7 mouse cellular contexts compared by ENCODE assay signal in genomic region chr9:55544861-55545555, GRCm38 (mm10). TPM values are rescaled to one million over a fixed set of nuclear protein-coding genes. Genes with fewer than 3 reads are reported as not detected.
DNase-seq lines count a peak whose midpoint lies in the region; ATAC-seq and TF ChIP-seq lines count a peak whose summit lies in the region.

No protein-coding gene starts in this region.

- no peaks in the 10 kb centered on the region for H3K9me3 ChIP-seq in hindbrain, embryonic 13.5 days
- peaks cover 6% of the 10 kb centered on the region for H3K9me3 ChIP-seq in liver, embryonic 15.5 days (replicated peaks)

- TF ChIP-seq CTCF in lung, adult 2 months (IDR thresholded peaks at IDR 0.05; ENCODE audit: insufficient read depth, low read length): no peak

- H3K4me3 ChIP-seq in lung, adult 2 months (replicated peaks; ENCODE audit: extremely low read depth, low read depth, low read length): no peak overlapping the region
- peak overlapping the region; percentile 28 for H3K4me3 ChIP-seq in hindbrain, embryonic 13.5 days
- H3K4me3 ChIP-seq in liver, embryonic 15.5 days (replicated peaks): 0 out of 2 replicates have a peak overlapping the region, but pooled peaks have one; percentile 38

- H3K4me2 ChIP-seq in hindbrain, embryonic 13.5 days: peak overlapping the region; percentile 27; the same call in 1 of the 2 replicates
- H3K4me2 ChIP-seq in liver, embryonic 15.5 days: peak overlapping the region; percentile 19

- H3K27me3 ChIP-seq in hindbrain, embryonic 13.5 days: peaks cover 99% of the 10 kb centered on the region
- H3K27me3 ChIP-seq in liver, embryonic 15.5 days: peaks cover 100% of the 10 kb centered on the region

- 8% methylated on average over 30 of the region's 30 CpGs for WGBS in lung, adult 2 months
- 2% methylated on average over 30 of the region's 30 CpGs for WGBS in hindbrain, embryonic 13.5 days
- WGBS in liver, embryonic 15.5 days (ENCODE audit: insufficient replicate concordance): 4% methylated on average over 30 of the region's 30 CpGs

- H3K9ac ChIP-seq in hindbrain, embryonic 13.5 days: no peak overlapping the region; the same call in 1 of the 2 replicates
- no peak overlapping the region for H3K9ac ChIP-seq in liver, embryonic 15.5 days

- DNase-seq in lung, adult 2 months: peak; percentile 60
- no peak for DNase-seq in lung, adult 18-20 months
- DNase-seq in ZHBTc4 (ENCODE audit: low read depth, low spot score): peak; percentile 65
- peak; percentile 65 for DNase-seq in embryo, embryonic 11 days
- peak; percentile 20 for DNase-seq in testis, postnatal 14 days (ENCODE audit: low spot score)

- no peaks in the 10 kb centered on the region for H3K36me3 ChIP-seq in hindbrain, embryonic 13.5 days
- no peaks in the 10 kb centered on the region for H3K36me3 ChIP-seq in liver, embryonic 15.5 days (replicated peaks)

- H3K4me1 ChIP-seq in lung, adult 2 months (ENCODE audit: control insufficient read depth, insufficient read depth, low read length): peaks cover 26% of the 10 kb centered on the region
- peaks cover 49% of the 10 kb centered on the region for H3K4me1 ChIP-seq in hindbrain, embryonic 13.5 days (replicated peaks)
- H3K4me1 ChIP-seq in liver, embryonic 15.5 days (replicated peaks): peaks cover 44% of the 10 kb centered on the region

- ATAC-seq in hindbrain, embryonic 13.5 days (ENCODE audit: low FRiP score): no peak
- ATAC-seq in liver, embryonic 15.5 days (ENCODE audit: insufficient read depth): no peak

- no peak for TF ChIP-seq POLR2A in lung, adult 2 months (IDR thresholded peaks at IDR 0.05; ENCODE audit: borderline replicate concordance, extremely low read depth, low read depth, low read length)

- no peak overlapping the region for H3K27ac ChIP-seq in hindbrain, embryonic 13.5 days
- H3K27ac ChIP-seq in liver, embryonic 15.5 days (replicated peaks): no peak overlapping the region

RNA-seq across cellular contexts. Expression of gene Isl2, which starts 6.5 kb away (rescaled TPM):
- 0.22 TPM in 1 of 2 replicates, not detected in the other for polyA plus RNA-seq in lung, adult 2 months (2012; rRNA removed)
- polyA plus RNA-seq in hindbrain, embryonic 13.5 days (2015; fragmentation: Nextera tagmentation; extraction: Ambion mirVana): 11.3 and 12.2 TPM in 2 replicates
- 0.16 TPM in 1 of 2 replicates, not detected in the other for polyA plus RNA-seq in liver, embryonic 15.5 days (2015; fragmentation: Nextera tagmentation; extraction: Ambion mirVana)

RNA-seq across cellular contexts. Expression of gene Etfa, which starts 33.0 kb away (rescaled TPM):
- 33.7 and 40.6 TPM in 2 replicates for polyA plus RNA-seq in lung, adult 2 months (2012; rRNA removed)
- polyA plus RNA-seq in hindbrain, embryonic 13.5 days (2015; fragmentation: Nextera tagmentation; extraction: Ambion mirVana): 95.5 and 104 TPM in 2 replicates
- polyA plus RNA-seq in liver, embryonic 15.5 days (2015; fragmentation: Nextera tagmentation; extraction: Ambion mirVana): 201 and 204 TPM in 2 replicates

Comparison
In these comparisons a context has a peak if more than half of its experiments do, and no peak if none do; other contexts are left out.
1. DNase-seq: peak in lung, adult 2 months (single experiment), ZHBTc4 (single experiment), embryo, embryonic 11 days (single experiment) and testis, postnatal 14 days (single experiment); none in lung, adult 18-20 months (0 of 2).
2. RNA of gene Isl2, which starts 6.5 kb away (polyA plus RNA-seq): 11.3 to 12.2 TPM in hindbrain, embryonic 13.5 days; 0.16 TPM in liver, embryonic 15.5 days and 0.22 TPM in lung, adult 2 months; every median in the first group is over 10 times any median in the second.